Mouse (Mus musculus) erythroid progenitor cell, adult 5-6 weeks (primary cell): ENCODE measurements around the gene Fam104a. TPM values are rescaled to one million over a fixed set of nuclear protein-coding genes. Genes with fewer than 3 reads are reported as not detected.

Experiments used
- total RNA-seq, 2 experiments: library from RNA; stranded (forward) in 1 of 2; stranded (reverse) in 1 of 2; fragments of 150-400 nt in 1 of 2; fragments of 186-747, 209-891 nt in 1 of 2; gene quantifications; 2 replicates each; pipeline versions ENCODE4 v1.2.3 to v1.2.4; 2015 to 2017; ENCODE audit warnings: low replicate concordance in 2 of 2

Fam104a gene
- total RNA-seq, 2 experiments from 2014 or later, result 21.4 to 24.3 TPM

Other genes with a start within 250 kb of the Fam104a start
- not detected in 2 replicates for gene Sstr2, start 64.8 kb downstream of the Fam104a start, total RNA-seq (2015; ENCODE audit: low replicate concordance)
- not detected in 2 replicates for gene Sstr2, start 64.8 kb downstream of the Fam104a start, total RNA-seq (2017; ENCODE audit: low replicate concordance)
- 29.8 and 33.2 TPM in 2 replicates for gene Cog1, start 35.0 kb downstream of the Fam104a start, total RNA-seq (2015; ENCODE audit: low replicate concordance)
- 30.3 and 38.8 TPM in 2 replicates for gene Cog1, start 35.0 kb downstream of the Fam104a start, total RNA-seq (2017; ENCODE audit: low replicate concordance)
- gene Slc39a11, start 34.1 kb downstream of the Fam104a start, total RNA-seq (2015; ENCODE audit: low replicate concordance), result 3.6 and 5.4 TPM in 2 replicates
- gene Slc39a11, start 34.1 kb downstream of the Fam104a start, total RNA-seq (2017; ENCODE audit: low replicate concordance), result 3.5 and 4.7 TPM in 2 replicates
- gene D11Wsu47e, start 257 bp upstream of the Fam104a start, total RNA-seq (2015; ENCODE audit: low replicate concordance), result 10.1 TPM in 1 of 2 replicates, not detected in the other
- gene D11Wsu47e, start 257 bp upstream of the Fam104a start, total RNA-seq (2017; ENCODE audit: low replicate concordance), result 3.8 and 9.0 TPM in 2 replicates
- gene Cpsf4l, start 25.9 kb upstream of the Fam104a start, total RNA-seq (2015; ENCODE audit: low replicate concordance), result not detected in 2 replicates
- not detected in 2 replicates for gene Cpsf4l, start 25.9 kb upstream of the Fam104a start, total RNA-seq (2017; ENCODE audit: low replicate concordance)
- gene Cdc42ep4, start 67.7 kb upstream of the Fam104a start, total RNA-seq (2015; ENCODE audit: low replicate concordance), result 18.0 and 19.8 TPM in 2 replicates
- 31.3 and 33.8 TPM in 2 replicates for gene Cdc42ep4, start 67.7 kb upstream of the Fam104a start, total RNA-seq (2017; ENCODE audit: low replicate concordance)